Mouse (Mus musculus): Measurements from ENCODE around the gene Nup50. TPM values are rescaled to one million over a fixed set of nuclear protein-coding genes. Genes with fewer than 3 reads are reported as not detected.

Nup50 gene
- total RNA-seq (2023) = 10 to 100 TPM; 67.5 to 68.5 TPM

DNA sequence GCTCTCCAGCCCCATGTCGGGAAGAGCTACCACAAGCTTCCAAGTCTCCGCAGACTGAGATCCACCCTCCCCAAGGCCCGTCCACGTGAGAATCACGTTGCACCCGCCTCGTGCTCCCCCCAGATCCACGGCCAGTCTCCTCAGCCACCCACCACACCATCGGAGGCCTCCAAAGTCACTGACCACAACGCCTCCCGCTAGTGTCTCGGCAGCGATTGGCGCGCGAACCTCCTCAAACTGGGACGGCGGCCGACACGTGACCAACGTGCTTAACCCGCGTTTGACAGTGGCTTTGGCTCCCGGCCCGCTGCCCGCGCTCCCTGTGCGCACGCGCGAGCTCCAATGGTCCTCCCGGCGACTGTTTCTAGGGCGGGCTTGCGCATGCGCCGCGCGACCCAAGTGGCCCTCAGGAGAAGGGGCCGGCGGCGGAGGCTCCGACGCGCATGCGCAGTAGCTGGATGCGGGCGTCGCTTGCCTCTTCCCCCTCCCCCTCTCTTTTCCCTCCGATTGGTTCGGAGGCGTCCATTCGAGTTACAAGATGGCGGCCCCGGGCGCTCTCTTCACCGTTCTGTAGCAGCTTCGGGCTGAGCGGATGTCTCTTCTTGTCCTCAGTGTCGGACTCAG is at the start of gene Nup50:
Gene Nup50, plus strand, starts transcription at position 528 of the 624 bp plus-strand sequence.

DNA sequence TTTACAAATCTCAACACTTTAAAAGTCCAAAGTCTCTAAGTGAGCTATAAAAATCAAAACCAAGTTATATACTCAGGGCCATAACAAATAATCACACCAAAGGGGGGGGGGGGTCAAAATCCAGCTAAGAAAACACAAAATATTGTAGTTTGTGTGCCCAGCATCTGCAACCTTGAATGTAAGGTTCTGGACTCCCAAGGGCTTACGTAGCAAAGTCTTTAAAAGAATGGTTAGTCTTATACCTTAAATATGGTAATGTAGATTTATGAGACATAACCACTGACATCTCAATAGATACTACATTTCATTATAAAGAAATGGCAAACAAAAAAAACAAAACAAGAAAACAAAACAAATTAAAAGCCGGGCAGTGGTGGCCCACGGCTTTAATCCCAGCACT is 3.3 kb upstream of the Nup50 start, which contains the start of gene Gm29666:
Gene Gm29666, minus strand, starts transcription at position 101 of the 400 bp plus-strand sequence.

GRCm38 (mm10) chr15:84987874-84988825 is 64.9 kb downstream of the Nup50 start, which contains the start of gene 5031439G07Rik:
5031439G07Rik (minus strand) TSS chr15:84988551.

Other genes starting within 250 kb of the Nup50 start
- gene Arhgap8, start 203.4 kb upstream of the Nup50 start, total RNA-seq (2023) = not detected
- gene Phf21b, start 67.4 kb upstream of the Nup50 start, total RNA-seq (2023) = 10 to 100 TPM in 1 of 2 experiments, 1 to 10 TPM in 1; 8.3 to 12.9 TPM
- gene Gm29666, start 3.4 kb upstream of the Nup50 start, total RNA-seq (2023) = under 1 TPM; 0.59 to 0.67 TPM
- 10 to 100 TPM; 14.4 to 22.4 TPM for gene 5031439G07Rik, start 65.1 kb downstream of the Nup50 start, total RNA-seq (2023)
- gene Upk3a, start 93.7 kb downstream of the Nup50 start, total RNA-seq (2023) = not detected
- gene Fam118a, start 105.5 kb downstream of the Nup50 start, total RNA-seq (2023) = 10 to 100 TPM; 59.3 to 69.5 TPM
- gene Smc1b, start 208.6 kb downstream of the Nup50 start, total RNA-seq (2023) = not detected
- not detected for gene Ribc2, start 208.7 kb downstream of the Nup50 start, total RNA-seq (2023)